Mouse (Mus musculus): ENCODE measurements around the gene Snrpn. TPM values are rescaled to one million over a fixed set of nuclear protein-coding genes. Genes with fewer than 3 reads are reported as not detected.

The Snrpn gene
- polyA plus RNA-seq (2017; shearing (Covaris generic)) = 1.2 TPM

GRCm38 (mm10) chr7:60139742-60140480 lies at the start of gene Snrpn:
Snrpn (minus strand) TSS chr7:60140219.

GRCm38 (mm10) chr7:60004606-60005330 lies 135.3 kb downstream of the Snrpn start, which contains the start of the genes Snurf and Gm38393:
Snurf (minus strand) TSS chr7:60005049.
Gm38393 (minus strand) TSS chr7:60005064.

Other genes starting within 250 kb of the Snrpn start
- not detected for gene Snurf, start 135.2 kb downstream of the Snrpn start, polyA plus RNA-seq (2017; shearing (Covaris generic))
- 0.15 TPM for gene Gm38393, start 135.2 kb downstream of the Snrpn start, polyA plus RNA-seq (2017; shearing (Covaris generic))

All from inflammation-experienced regulatory T-cells, adult 16 weeks (primary cell).